Mouse (Mus musculus): ENCODE data around the gene Nfkbib. TPM values are rescaled to one million over a fixed set of nuclear protein-coding genes. Genes with fewer than 3 reads are reported as not detected.

The Nfkbib gene
- polyA plus RNA-seq, 1 experiment from 2014 or later, result 33.1 TPM

DNA sequence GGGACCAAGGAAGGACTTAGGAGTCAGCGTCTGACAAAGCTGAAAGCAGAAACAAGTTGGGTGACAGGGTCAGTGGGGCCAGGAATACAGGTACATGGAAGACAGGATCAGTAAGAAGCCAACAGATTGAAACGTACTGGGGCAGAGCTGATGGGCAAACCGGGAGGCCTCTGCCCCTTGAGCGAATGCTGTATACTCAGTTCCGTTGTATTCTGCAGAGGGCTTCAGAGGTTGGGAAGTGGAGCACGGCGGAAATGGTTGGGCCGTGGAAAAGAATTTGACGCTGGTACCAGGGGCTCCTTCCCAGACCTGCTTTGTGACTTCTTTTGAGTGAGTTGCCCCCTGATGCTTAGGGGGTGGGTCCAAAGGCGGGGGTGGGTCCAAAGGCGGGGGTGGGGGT is 34.1 kb downstream of the Nfkbib start:
- H3K27ac ChIP-seq (ENCODE audit: low read depth, low read length), result no peak overlapping the region
- H3K9ac ChIP-seq (ENCODE audit: low read depth, low read length), result no peak overlapping the region
- 28% methylated on average over 11 of the region's 11 CpGs for WGBS

DNA sequence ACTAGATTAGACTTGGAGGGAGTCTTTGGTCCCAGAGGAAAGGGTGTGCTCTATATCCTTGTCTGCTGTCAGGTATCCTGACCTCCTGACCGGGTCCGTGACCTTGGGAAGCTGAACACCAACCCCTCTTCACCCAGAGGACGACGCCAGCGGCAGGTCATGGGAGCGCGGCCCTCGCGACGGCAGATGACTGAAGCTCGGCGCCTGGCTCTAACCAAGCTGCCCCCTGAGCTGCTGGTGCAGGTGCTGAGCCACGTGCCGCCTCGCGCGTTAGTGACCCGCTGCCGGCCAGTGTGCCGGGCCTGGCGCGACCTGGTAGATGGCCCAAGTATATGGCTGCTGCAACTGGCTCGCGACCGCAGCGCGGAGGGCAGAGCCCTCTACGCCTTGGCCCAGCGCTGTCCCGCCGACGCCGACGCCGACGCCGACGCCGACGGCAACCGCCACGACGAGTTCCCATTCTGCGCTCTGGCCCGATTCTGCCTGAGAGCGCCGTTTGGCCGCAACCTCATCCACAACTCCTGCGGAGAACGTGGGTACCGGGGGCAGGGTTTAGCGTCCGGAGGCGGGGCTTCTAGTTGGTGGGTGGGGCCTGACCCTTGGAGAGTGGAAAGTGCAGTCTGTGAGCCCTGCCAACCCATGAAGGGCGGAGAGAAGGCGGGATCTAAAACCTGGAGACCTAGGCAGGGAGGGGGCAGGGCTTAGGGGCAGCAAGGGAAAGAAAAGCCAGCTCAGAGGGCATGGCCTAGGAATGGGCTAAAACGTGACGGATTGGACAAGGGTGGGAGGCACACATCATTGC is 34.8 kb downstream of the Nfkbib start:
- Histone ChIP-seq H3K27ac (ENCODE audit: low read depth, low read length) (no peak overlapping the region), H3K4me3 (ENCODE audit: low read depth, low read length) (peak overlapping the region; percentile 38), H3K4me1 (replicated peaks; ENCODE audit: control insufficient read depth, insufficient read depth, low read length) (0 out of 2 replicates have a peak, but pooled peaks cover 3% of the 10 kb centered on the region), H3K9me3 (ENCODE audit: control insufficient read depth) (0 out of 2 replicates have a peak, but pooled peaks cover 5% of the 10 kb centered on the region), H3K36me3 (ENCODE audit: control insufficient read depth, insufficient read depth) (no peaks in the 10 kb centered on the region), H3K9ac (ENCODE audit: low read depth, low read length) (peak overlapping the region; percentile 31; the same call in 1 of the 2 replicates), H3K27me3 (replicated peaks; ENCODE audit: control insufficient read depth, insufficient read depth, low read length) (no peaks in the 10 kb centered on the region), H3K4me2 (replicated peaks; ENCODE audit: low read depth) (peak overlapping the region; percentile 77)
- 4% methylated on average over 58 of the region's 58 CpGs for WGBS
- no peak for TF ChIP-seq CTCF (IDR thresholded peaks at IDR 0.05; ENCODE audit: low read depth)
- ATAC-seq, result peak; percentile 76

More for the DNA sequence above, 34.1 kb downstream of the Nfkbib start:
- 0 out of 2 replicates have a peak, but pooled peaks cover 3% of the 10 kb centered on the region for H3K4me1 ChIP-seq (replicated peaks; ENCODE audit: control insufficient read depth, insufficient read depth, low read length)
- ATAC-seq, result no peak
- H3K27me3 ChIP-seq (replicated peaks; ENCODE audit: control insufficient read depth, insufficient read depth, low read length), result no peaks in the 10 kb centered on the region
- H3K4me3 ChIP-seq (ENCODE audit: low read depth, low read length), result peak overlapping the region; percentile 38
- TF ChIP-seq CTCF (IDR thresholded peaks at IDR 0.05; ENCODE audit: low read depth), result no peak
- 0 out of 2 replicates have a peak, but pooled peaks cover 5% of the 10 kb centered on the region for H3K9me3 ChIP-seq (ENCODE audit: control insufficient read depth)
- peak overlapping the region; percentile 77 for H3K4me2 ChIP-seq (replicated peaks; ENCODE audit: low read depth)
- H3K36me3 ChIP-seq (ENCODE audit: control insufficient read depth, insufficient read depth), result no peaks in the 10 kb centered on the region

DNA sequence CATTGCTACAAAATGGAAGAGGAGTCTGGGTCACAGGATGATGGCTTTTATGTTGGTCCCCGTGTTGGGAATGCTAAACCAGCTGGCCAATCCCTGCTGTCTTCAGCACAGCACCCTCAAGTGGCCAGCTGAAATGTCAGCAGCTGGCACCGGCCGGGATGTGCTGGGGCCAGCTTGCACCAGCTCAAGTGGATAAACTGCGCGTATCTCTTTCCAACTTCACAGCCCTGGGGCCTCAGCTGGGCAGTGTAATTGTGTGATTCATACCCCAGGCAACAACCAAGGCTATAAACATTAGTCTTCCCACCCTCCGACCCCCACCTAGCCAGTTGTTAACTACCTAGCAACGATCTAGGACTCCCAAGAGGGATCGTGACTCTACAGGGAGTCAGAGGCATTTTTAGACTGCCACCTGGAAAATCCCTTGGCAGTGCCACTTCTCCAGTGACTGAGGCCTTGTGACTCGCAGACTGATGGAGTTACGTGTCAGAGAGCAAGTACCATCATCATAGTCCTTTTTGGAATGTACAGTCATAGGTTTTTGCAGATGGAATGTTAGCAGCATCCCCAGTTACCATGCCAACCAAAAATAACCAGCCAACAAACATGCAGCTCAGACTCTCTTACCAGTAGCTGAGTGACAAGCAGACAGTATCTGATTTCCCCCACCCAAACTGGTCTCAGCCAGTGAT is 39.5 kb downstream of the Nfkbib start:
- 59% methylated on average over 10 of the region's 10 CpGs for WGBS

DNA sequence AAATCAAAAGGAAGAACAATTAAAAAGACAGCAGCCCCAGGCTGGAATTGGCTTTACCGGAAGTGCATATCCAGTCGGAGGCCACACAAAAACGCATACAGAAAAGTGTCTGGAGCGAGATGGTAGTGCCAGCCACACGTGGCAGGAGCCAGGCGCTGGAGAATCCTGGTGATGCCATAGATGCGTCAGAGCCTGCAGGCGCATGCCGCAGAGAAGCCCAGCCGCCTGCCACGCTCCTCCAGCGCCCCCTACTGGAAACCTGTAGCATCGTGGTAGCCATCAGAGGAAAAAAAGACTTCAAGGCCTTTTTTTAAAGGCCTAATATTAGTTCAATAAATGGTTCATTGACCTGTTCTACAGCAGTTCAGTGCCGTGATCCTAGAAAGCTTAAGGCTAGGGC is 40.7 kb downstream of the Nfkbib start:
- Histone ChIP-seq H3K4me3 (ENCODE audit: low read depth, low read length) (no peak overlapping the region), H3K4me1 (replicated peaks; ENCODE audit: control insufficient read depth, insufficient read depth, low read length) (no peaks in the 10 kb centered on the region), H3K27me3 (replicated peaks; ENCODE audit: control insufficient read depth, insufficient read depth, low read length) (no peaks in the 10 kb centered on the region), H3K27ac (ENCODE audit: low read depth, low read length) (no peak overlapping the region), H3K9me3 (ENCODE audit: control insufficient read depth) (0 out of 2 replicates have a peak, but pooled peaks cover 5% of the 10 kb centered on the region), H3K36me3 (ENCODE audit: control insufficient read depth, insufficient read depth) (no peaks in the 10 kb centered on the region), H3K4me2 (replicated peaks; ENCODE audit: low read depth) (no peak overlapping the region), H3K9ac (ENCODE audit: low read depth, low read length) (no peak overlapping the region)
- TF ChIP-seq CTCF (IDR thresholded peaks at IDR 0.05; ENCODE audit: low read depth), result peak; percentile 95
- WGBS, result 9% methylated on average over 14 of the region's 14 CpGs
- 0 out of 2 replicates have a peak, but pooled peaks have one; percentile 48 for ATAC-seq

More for the DNA sequence above, 39.5 kb downstream of the Nfkbib start:
- Histone ChIP-seq H3K27ac (ENCODE audit: low read depth, low read length) (no peak overlapping the region), H3K4me3 (ENCODE audit: low read depth, low read length) (no peak overlapping the region), H3K36me3 (ENCODE audit: control insufficient read depth, insufficient read depth) (no peaks in the 10 kb centered on the region), H3K9ac (ENCODE audit: low read depth, low read length) (no peak overlapping the region), H3K4me2 (replicated peaks; ENCODE audit: low read depth) (no peak overlapping the region), H3K4me1 (replicated peaks; ENCODE audit: control insufficient read depth, insufficient read depth, low read length) (0 out of 2 replicates have a peak, but pooled peaks cover under 1% of the 10 kb centered on the region), H3K27me3 (replicated peaks; ENCODE audit: control insufficient read depth, insufficient read depth, low read length) (no peaks in the 10 kb centered on the region), H3K9me3 (ENCODE audit: control insufficient read depth) (0 out of 2 replicates have a peak, but pooled peaks cover 5% of the 10 kb centered on the region)
- no peak for ATAC-seq
- peak; percentile 58 for TF ChIP-seq CTCF (IDR thresholded peaks at IDR 0.05; ENCODE audit: low read depth)

DNA sequence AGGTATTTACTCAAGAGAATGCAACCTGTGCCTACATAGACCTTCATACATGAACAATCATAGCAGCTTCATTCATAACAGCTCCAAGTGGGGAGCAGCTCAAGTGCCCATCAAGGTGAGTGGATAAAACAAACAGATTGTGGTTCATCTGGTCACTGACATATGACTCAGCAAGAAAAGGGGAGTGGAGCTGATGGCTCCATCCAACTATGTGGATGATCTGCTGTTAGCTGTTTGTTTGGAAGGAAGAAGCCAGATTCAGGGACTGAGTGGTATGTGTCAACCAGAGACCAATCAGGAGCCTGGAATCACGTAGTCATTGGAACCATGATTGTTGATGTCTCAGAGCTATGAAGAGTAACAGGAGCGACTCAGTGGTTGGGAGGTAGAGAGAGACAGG is 42.7 kb downstream of the Nfkbib start:
- H3K9me3 ChIP-seq (ENCODE audit: control insufficient read depth), result no peaks in the 10 kb centered on the region
- H3K36me3 ChIP-seq (ENCODE audit: control insufficient read depth, insufficient read depth), result no peaks in the 10 kb centered on the region
- H3K27me3 ChIP-seq (replicated peaks; ENCODE audit: control insufficient read depth, insufficient read depth, low read length), result no peaks in the 10 kb centered on the region
- no peak overlapping the region for H3K9ac ChIP-seq (ENCODE audit: low read depth, low read length)
- no peak for ATAC-seq
- no peaks in the 10 kb centered on the region for H3K4me1 ChIP-seq (replicated peaks; ENCODE audit: control insufficient read depth, insufficient read depth, low read length)
- 90% methylated on average over 2 of the region's 2 CpGs for WGBS
- H3K4me3 ChIP-seq (ENCODE audit: low read depth, low read length), result no peak overlapping the region
- H3K27ac ChIP-seq (ENCODE audit: low read depth, low read length), result no peak overlapping the region
- H3K4me2 ChIP-seq (replicated peaks; ENCODE audit: low read depth), result no peak overlapping the region
- TF ChIP-seq CTCF (IDR thresholded peaks at IDR 0.05; ENCODE audit: low read depth), result no peak

DNA sequence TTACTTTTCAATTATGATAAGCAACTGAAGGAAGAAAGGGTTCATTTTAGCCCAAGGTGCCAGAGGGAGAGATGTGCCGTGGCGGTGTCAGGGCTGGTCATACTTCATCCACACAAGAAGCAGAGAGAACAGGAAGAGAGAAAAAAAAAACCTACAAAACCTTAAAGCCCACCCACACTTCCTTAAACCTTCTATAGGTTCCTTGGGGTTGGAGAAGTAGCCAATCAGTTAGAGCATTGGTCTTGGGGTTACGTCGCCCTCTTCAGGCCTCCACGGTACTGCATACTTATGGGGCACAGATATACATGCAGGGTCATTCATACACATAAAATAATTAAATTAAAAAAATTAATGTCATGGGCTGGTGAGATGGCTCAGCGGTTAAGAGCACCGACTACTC is 45.2 kb downstream of the Nfkbib start:
- H3K36me3 ChIP-seq (ENCODE audit: control insufficient read depth, insufficient read depth), result no peaks in the 10 kb centered on the region
- H3K4me3 ChIP-seq (ENCODE audit: low read depth, low read length), result no peak overlapping the region
- no peaks in the 10 kb centered on the region for H3K27me3 ChIP-seq (replicated peaks; ENCODE audit: control insufficient read depth, insufficient read depth, low read length)
- no peak overlapping the region for H3K4me2 ChIP-seq (replicated peaks; ENCODE audit: low read depth)
- no peak overlapping the region for H3K9ac ChIP-seq (ENCODE audit: low read depth, low read length)
- H3K9me3 ChIP-seq (ENCODE audit: control insufficient read depth), result no peaks in the 10 kb centered on the region
- ATAC-seq, result no peak
- H3K27ac ChIP-seq (ENCODE audit: low read depth, low read length), result no peak overlapping the region
- no peaks in the 10 kb centered on the region for H3K4me1 ChIP-seq (replicated peaks; ENCODE audit: control insufficient read depth, insufficient read depth, low read length)
- 94% methylated on average over 7 of the region's 7 CpGs for WGBS
- TF ChIP-seq CTCF (IDR thresholded peaks at IDR 0.05; ENCODE audit: low read depth), result peak; percentile 39
